Mouse (Mus musculus): ENCODE data around the gene 5730507C01Rik. TPM values are rescaled to one million over a fixed set of nuclear protein-coding genes. Genes with fewer than 3 reads are reported as not detected.
"Not testable (repeated sequence)": the region's sequence is repeated elsewhere in the genome, so short reads cannot be mapped to it uniquely, and the experiment has no call there.

5730507C01Rik gene
- under 1 TPM; 0.09 to 0.11 TPM for total RNA-seq (2021)
- long read RNA-seq, experiment 1, result 0 reads
- long read RNA-seq, experiment 2, result 0 reads

DNA sequence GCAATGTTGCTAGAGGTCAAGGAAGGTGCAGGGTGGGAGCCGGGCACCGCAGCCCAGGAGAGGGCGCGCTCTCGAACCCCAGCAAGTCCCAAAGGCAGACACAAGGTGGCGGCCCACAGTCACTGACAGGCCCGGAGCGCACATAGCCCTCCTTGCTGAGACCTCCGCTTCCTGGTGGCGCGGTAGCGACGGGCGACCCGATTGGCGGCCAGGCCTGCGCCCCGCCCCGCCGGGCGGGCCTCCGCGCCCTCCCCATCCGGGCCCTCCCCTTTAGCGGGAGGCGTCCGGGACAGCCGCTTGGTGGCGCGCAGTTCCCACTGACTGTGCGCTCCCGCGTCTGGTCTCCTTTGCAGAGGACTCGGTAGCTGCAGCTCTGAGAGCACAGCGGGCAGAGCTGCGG, at the start of gene 5730507C01Rik:
Gene 5730507C01Rik (plus strand): TSS at position 340 of the 400 bp plus-strand sequence.
- DNase-seq (ENCODE audit: low spot score), result peak; percentile 4

DNA sequence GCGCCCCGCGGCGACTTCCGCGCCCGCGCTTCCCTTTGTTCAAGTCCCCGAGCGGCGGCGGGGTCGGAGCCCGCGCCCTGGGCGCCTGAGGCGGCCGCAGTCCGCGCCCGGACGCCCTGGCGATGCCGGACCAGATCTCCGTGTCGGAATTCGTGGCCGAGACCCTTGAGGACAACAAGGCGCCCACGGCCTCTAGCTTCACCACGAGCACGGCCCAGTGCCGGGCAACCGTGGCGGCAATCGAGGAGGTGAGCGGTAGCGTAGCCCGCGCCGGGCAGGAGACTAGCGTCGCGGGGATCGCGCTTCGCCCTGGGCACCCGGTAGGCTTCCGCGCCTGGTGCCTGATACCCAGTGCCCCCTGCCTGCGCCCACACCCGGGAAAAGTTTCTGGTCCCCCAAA, 306 bp downstream of the 5730507C01Rik start:
- not testable (repeated sequence) for DNase-seq (ENCODE audit: low spot score)

DNA sequence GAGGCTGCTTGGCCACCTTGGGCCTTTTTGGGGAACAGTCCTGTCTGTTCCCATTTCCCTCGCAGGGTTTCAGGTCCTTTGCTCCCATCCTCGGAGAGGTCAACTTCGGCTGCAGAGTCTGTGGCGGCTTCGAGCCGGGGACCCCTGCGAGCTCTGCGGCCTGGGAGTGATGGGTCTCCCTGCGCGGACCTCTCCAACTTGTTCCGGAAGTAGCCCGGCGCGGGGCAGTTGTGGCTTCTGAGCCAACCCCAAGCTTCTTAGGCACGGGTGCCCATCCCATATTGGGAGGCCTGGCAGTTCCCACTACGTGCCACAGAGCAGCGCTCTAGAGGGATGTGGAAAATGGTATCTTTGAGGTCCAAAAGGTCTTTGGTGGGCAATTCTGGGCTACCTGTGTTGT, 767 bp downstream of the 5730507C01Rik start:
- DNase-seq (ENCODE audit: low spot score), result not testable (repeated sequence)

All from gastrocnemius, adult 18-20 months (tissue).